Mouse (Mus musculus) lung, embryonic 14.5 days (tissue): ENCODE measurements at regions not wholly inside any gene's neighbourhood (a gene's known extent, or its start where the extent isn't known, plus 50 kb on each side); places are given as distances from the start of the nearest gene placed in this dataset.

Experiments
- ATAC-seq: fragments of 200-750 bp; cut with Nextera tagmentation; 2 replicates; pipeline ENCODE4 v1.8.0; 2017; ENCODE audit warnings: mild to moderate bottlenecking, moderate TSS enrichment, moderate library complexity; ENCODE audit not compliant: insufficient read depth
- DNase-seq: peaks from one replicate; pipeline ENCODE4 v3.0.0-alpha.2; 2015
- H3K27ac ChIP-seq: fragments of 300-500 bp; sonication (generic); 2 replicates; pipeline ENCODE4 v1.5.1; 2014; ENCODE audit warnings: low read depth, mild to moderate bottlenecking, moderate library complexity
- H3K27me3 ChIP-seq: fragments of 300-500 bp; sonication (generic); 2 replicates; pipeline ENCODE4 v1.6.1; 2014; ENCODE audit warnings: low read length, control low read depth; ENCODE audit not compliant: insufficient read depth
- H3K36me3 ChIP-seq: fragments of 300-500 bp; sonication (generic); 2 replicates; pipeline ENCODE4 v1.6.1; 2014; ENCODE audit warnings: control low read depth; ENCODE audit not compliant: insufficient read depth
- H3K4me1 ChIP-seq: fragments of 300-500 bp; sonication (generic); 2 replicates; pipeline ENCODE4 v1.6.1; 2014; ENCODE audit warnings: antibody characterized with exemption, control low read depth; ENCODE audit not compliant: insufficient read depth
- H3K4me2 ChIP-seq: fragments of 300-500 bp; sonication (generic); 2 replicates; pipeline ENCODE4 v1.6.1; 2014; ENCODE audit warnings: mild to moderate bottlenecking
- H3K4me3 ChIP-seq: fragments of 300-500 bp; sonication (generic); 2 replicates; pipeline ENCODE4 v1.5.1; 2014; ENCODE audit warnings: low read depth, low read length
- H3K9ac ChIP-seq: fragments of 300-500 bp; sonication (generic); 2 replicates; pipeline ENCODE4 v1.6.1; 2014
- H3K9me3 ChIP-seq: fragments of 300-500 bp; sonication (generic); 2 replicates; pipeline ENCODE4 v1.6.1; 2016; ENCODE audit warnings: low read depth, low read length, control low read depth
- CTCF ChIP-seq: IDR thresholded peaks from 2 replicates; pipeline ENCODE4 v1.5.1; 2016; ENCODE audit warnings: antibody characterized with exemption, low read depth
- WGBS: fragments of 180-500 bp; shearing (Covaris S2); extraction: QIAGEN DNeasy Blood & Tissue Kit; methylation state at CpG from one replicate; pipeline ENCODE4 v1.1.7; 2014; 5-methylcytosine and 5-hydroxymethylcytosine counted together

GRCm38 (mm10) chr6:116767738-116768522 is 51.2 kb upstream of the Tmem72 start:
- Histone ChIP-seq H3K27ac (no peak overlapping the region), H3K36me3 (no peaks in the 10 kb centered on the region), H3K9me3 (no peaks in the 10 kb centered on the region), H3K9ac (no peak overlapping the region), H3K27me3 (no peaks in the 10 kb centered on the region), H3K4me3 (no peak overlapping the region), H3K4me2 (no peak overlapping the region), H3K4me1 (no peaks in the 10 kb centered on the region)
- 32% methylated on average over 17 of the region's 17 CpGs for WGBS
- DNase-seq = peak; percentile 91
- no peak; the same call in 1 of the 2 replicates for ATAC-seq
- TF ChIP-seq CTCF = peak; percentile 97

DNA sequence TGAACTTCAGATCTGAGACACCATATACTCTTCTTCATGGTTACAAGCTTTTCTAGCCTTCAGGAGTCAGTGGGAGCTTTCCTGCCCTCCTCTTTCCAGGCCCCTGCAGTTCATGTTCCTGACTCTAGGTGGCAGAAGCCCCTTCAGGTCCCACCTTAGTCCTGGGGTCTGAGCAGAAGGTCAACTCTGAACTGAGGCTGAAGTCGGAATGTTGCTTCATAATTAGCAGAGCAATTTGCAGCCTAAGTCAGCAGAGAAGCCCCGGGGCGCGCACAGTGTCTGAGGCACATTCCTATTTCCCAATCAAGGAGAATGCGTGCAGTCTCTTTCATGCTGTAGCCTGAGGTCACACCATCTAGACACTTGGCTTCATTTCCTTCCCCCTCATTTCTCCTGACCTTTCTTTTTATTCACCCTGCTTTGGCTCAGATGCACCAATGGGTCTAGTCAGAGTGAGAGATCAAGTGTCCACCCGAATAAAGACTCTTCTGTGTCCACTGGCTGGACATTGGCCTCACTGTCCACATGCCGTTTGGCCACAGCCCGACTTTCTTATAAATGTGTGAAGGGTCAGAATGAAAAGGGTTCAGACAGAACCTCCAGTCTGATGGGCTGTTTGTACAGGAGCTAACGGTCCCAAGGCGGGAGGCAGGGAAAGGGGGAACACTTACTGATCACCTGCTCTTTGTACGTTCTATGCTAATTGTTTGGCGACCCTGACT is 58.4 kb upstream of the Tmem72 start:
- H3K4me1 ChIP-seq = no peaks in the 10 kb centered on the region
- DNase-seq = peak; percentile 66
- H3K9ac ChIP-seq = no peak overlapping the region
- no peak overlapping the region for H3K27ac ChIP-seq
- H3K27me3 ChIP-seq = no peaks in the 10 kb centered on the region
- no peak for ATAC-seq
- WGBS = 82% methylated on average over 12 of the region's 12 CpGs
- no peak overlapping the region for H3K4me2 ChIP-seq
- H3K9me3 ChIP-seq = no peaks in the 10 kb centered on the region
- H3K36me3 ChIP-seq = no peaks in the 10 kb centered on the region
- TF ChIP-seq CTCF = peak; percentile 77
- H3K4me3 ChIP-seq = no peak overlapping the region

- H3K9me3 ChIP-seq = no peaks in the 10 kb centered on the region
- H3K36me3 ChIP-seq = no peaks in the 10 kb centered on the region
- TF ChIP-seq CTCF = no peak
- H3K27me3 ChIP-seq = no peaks in the 10 kb centered on the region
- no peaks in the 10 kb centered on the region; the same call in 1 of the 2 replicates for H3K4me1 ChIP-seq
- 39% methylated on average over 3 of the region's 3 CpGs for WGBS
- H3K4me3 ChIP-seq = no peak overlapping the region
- DNase-seq (no peak), ATAC-seq (no peak)
- H3K4me2 ChIP-seq = no peak overlapping the region
- H3K27ac ChIP-seq = no peak overlapping the region
- no peak overlapping the region for H3K9ac ChIP-seq
These were observed 70.0 kb upstream of the Tmem72 start for GRCm38 (mm10) chr6:116786553-116787335.

GRCm38 (mm10) chr6:116793321-116793960 is 76.7 kb upstream of the Tmem72 start:
- H3K27me3 ChIP-seq = no peaks in the 10 kb centered on the region
- ATAC-seq (no peak), DNase-seq (no peak)
- no peaks in the 10 kb centered on the region for H3K36me3 ChIP-seq
- H3K9ac ChIP-seq = no peak overlapping the region
- H3K4me2 ChIP-seq = no peak overlapping the region
- H3K9me3 ChIP-seq = no peaks in the 10 kb centered on the region
- no peaks in the 10 kb centered on the region for H3K4me1 ChIP-seq
- no peak overlapping the region for H3K27ac ChIP-seq
- no peak overlapping the region for H3K4me3 ChIP-seq
- TF ChIP-seq CTCF = no peak
- 33% methylated on average over 4 of the region's 4 CpGs for WGBS

DNA sequence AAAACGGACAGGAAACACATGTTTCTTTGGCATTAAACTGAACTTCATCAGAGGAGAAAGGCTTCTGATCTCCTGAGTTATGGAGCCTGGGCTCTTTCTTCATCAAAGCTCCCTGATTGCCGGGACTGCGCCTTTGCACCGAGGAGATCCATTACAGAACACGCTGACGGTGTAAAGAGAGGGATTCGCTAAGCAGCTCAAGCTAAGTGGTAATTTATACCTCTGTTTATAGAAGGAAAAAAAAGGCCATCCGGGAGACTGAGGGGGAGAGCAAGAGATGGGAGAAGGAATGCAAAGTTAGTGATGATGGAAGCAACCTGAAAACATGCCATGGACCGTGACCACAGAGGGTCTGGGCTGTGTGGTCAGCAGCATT is 77.2 kb upstream of the Tmem72 start:
- no peak for ATAC-seq

GRCm38 (mm10) chr6:116821215-116821912 is 104.7 kb upstream of the Tmem72 start:
- no peak overlapping the region for H3K9ac ChIP-seq
- no peaks in the 10 kb centered on the region for H3K9me3 ChIP-seq
- H3K4me1 ChIP-seq = no peaks in the 10 kb centered on the region
- peak; percentile 67 for DNase-seq
- H3K4me2 ChIP-seq = no peak overlapping the region
- no peaks in the 10 kb centered on the region for H3K27me3 ChIP-seq
- no peak for ATAC-seq
- H3K27ac ChIP-seq = no peak overlapping the region
- 38% methylated on average over 12 of the region's 12 CpGs for WGBS
- H3K36me3 ChIP-seq = no peaks in the 10 kb centered on the region
- H3K4me3 ChIP-seq = no peak overlapping the region
- TF ChIP-seq CTCF = no peak

More for the DNA sequence above, 77.2 kb upstream of the Tmem72 start:
- Histone ChIP-seq H3K9ac (no peak overlapping the region), H3K4me1 (no peaks in the 10 kb centered on the region), H3K36me3 (no peaks in the 10 kb centered on the region), H3K9me3 (no peaks in the 10 kb centered on the region), H3K27me3 (no peaks in the 10 kb centered on the region), H3K27ac (no peak overlapping the region), H3K4me3 (no peak overlapping the region), H3K4me2 (no peak overlapping the region)
- peak; percentile 11 for DNase-seq
- WGBS = 24% methylated on average over 9 of the region's 9 CpGs
- no peak for TF ChIP-seq CTCF
